Mouse (Mus musculus) embryonic facial prominence, embryonic 14.5 days (tissue): ENCODE measurements around the gene Ano8. TPM values are rescaled to one million over a fixed set of nuclear protein-coding genes. Genes with fewer than 3 reads are reported as not detected.

Experiments
- ATAC-seq: fragments of 200-750 bp; cut with Nextera tagmentation; 2 replicates; pipeline ENCODE4 v1.8.0; 2017; ENCODE audit warnings: low read depth, moderate number of reproducible peaks, moderate TSS enrichment
- DNase-seq: peaks from one replicate; pipeline ENCODE4 v3.0.0-alpha.2; 2015; ENCODE audit warnings: low spot score
- H3K27ac ChIP-seq: fragments of 300-500 bp; sonication (generic); replicated peaks from 2 replicates; pipeline ENCODE4 v1.5.1; 2014; ENCODE audit warnings: low read depth, mild to moderate bottlenecking, low read length, moderate library complexity
- H3K27me3 ChIP-seq: fragments of 300-500 bp; sonication (generic); replicated peaks from 2 replicates; pipeline ENCODE4 v1.6.1; 2014; ENCODE audit warnings: low read length; ENCODE audit not compliant: control insufficient read depth, insufficient read depth
- H3K36me3 ChIP-seq: fragments of 300-500 bp; sonication (generic); 2 replicates; pipeline ENCODE4 v1.6.1; 2014; ENCODE audit warnings: low read length, mixed read lengths; ENCODE audit not compliant: control insufficient read depth, insufficient read depth
- H3K4me1 ChIP-seq: fragments of 300-500 bp; sonication (generic); 2 replicates; pipeline ENCODE4 v1.6.1; 2014; ENCODE audit warnings: antibody characterized with exemption, low read length; ENCODE audit not compliant: control insufficient read depth, insufficient read depth
- H3K4me2 ChIP-seq: fragments of 300-500 bp; sonication (generic); 2 replicates; pipeline ENCODE4 v1.6.1; 2014; ENCODE audit warnings: low read depth, mild to moderate bottlenecking, low read length, moderate library complexity, mixed read lengths
- H3K4me3 ChIP-seq: fragments of 300-500 bp; sonication (generic); 2 replicates; pipeline ENCODE4 v1.5.1; 2014; ENCODE audit warnings: low read depth, mild to moderate bottlenecking, low read length
- H3K9ac ChIP-seq: fragments of 300-500 bp; sonication (generic); 2 replicates; pipeline ENCODE4 v1.6.1; 2014; ENCODE audit warnings: low read depth, mild to moderate bottlenecking, low read length, moderate library complexity, mixed read lengths
- H3K9me3 ChIP-seq: fragments of 300-500 bp; sonication (generic); 2 replicates; pipeline ENCODE4 v1.6.1; 2016; ENCODE audit warnings: low read length; ENCODE audit not compliant: control insufficient read depth
- WGBS: fragments of 180-500 bp; shearing (Covaris S2); extraction: QIAGEN DNeasy Blood & Tissue Kit; methylation state at CpG from one replicate; pipeline ENCODE4 v1.1.7; 2014; 5-methylcytosine and 5-hydroxymethylcytosine counted together
- polyA plus RNA-seq: library from polyadenylated mRNA; unstranded; fragments of >200 nt; fragmentation: Nextera tagmentation; extraction: Ambion mirVana; gene quantifications from 2 replicates; pipeline ENCODE4 v1.2.1, GENCODE M21; 2014

Gene Ano8
- polyA plus RNA-seq, 1 experiment from 2014 or later: 2.0 TPM

DNA sequence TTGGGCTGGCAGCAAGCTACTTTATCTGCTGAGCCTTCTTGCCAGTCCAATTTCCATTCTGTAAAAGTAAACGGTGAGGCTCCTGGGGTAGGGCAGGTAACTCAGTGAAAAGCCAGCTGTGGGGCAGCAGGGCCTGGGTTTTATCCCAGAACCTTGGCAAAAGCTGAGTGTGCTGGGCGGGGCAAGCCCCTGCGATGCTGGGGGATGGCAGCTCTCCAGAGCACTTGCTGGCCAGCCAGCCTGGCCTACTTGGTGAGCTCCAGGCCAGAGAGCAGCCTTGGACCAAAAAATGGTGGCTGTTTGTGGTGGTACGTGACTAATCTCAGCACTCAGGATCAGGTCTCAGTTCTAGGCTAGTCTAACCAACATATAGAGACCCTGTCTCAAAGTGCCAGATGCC, 20.2 kb upstream of the Ano8 start:
- no peak overlapping the region for H3K9ac ChIP-seq
- no peak for ATAC-seq
- no peak for DNase-seq
- H3K27me3 ChIP-seq: peaks cover 40% of the 10 kb centered on the region
- no peak overlapping the region for H3K27ac ChIP-seq
- H3K36me3 ChIP-seq: no peaks in the 10 kb centered on the region
- H3K4me2 ChIP-seq: no peak overlapping the region
- H3K4me3 ChIP-seq: no peak overlapping the region
- WGBS: 73% methylated on average over 4 of the region's 4 CpGs
- H3K9me3 ChIP-seq: no peaks in the 10 kb centered on the region
- H3K4me1 ChIP-seq: no peaks in the 10 kb centered on the region

- H3K9me3 ChIP-seq: no peaks in the 10 kb centered on the region
- ATAC-seq (no peak), DNase-seq (no peak)
- H3K4me2 ChIP-seq: no peak overlapping the region
- no peaks in the 10 kb centered on the region for H3K36me3 ChIP-seq
- H3K27ac ChIP-seq: no peak overlapping the region
- no peak overlapping the region for H3K4me3 ChIP-seq
- no peaks in the 10 kb centered on the region for H3K4me1 ChIP-seq
- 98% methylated on average over 4 of the region's 4 CpGs for WGBS
- H3K9ac ChIP-seq: no peak overlapping the region
- H3K27me3 ChIP-seq: peaks cover 40% of the 10 kb centered on the region
Measured at GRCm38 (mm10) chr8:71505326-71505725, 19.6 kb upstream of the Ano8 start.

GRCm38 (mm10) chr8:71504349-71504748, 18.6 kb upstream of the Ano8 start:
- no peak overlapping the region for H3K4me3 ChIP-seq
- H3K4me2 ChIP-seq: no peak overlapping the region
- H3K27ac ChIP-seq: no peak overlapping the region
- WGBS: 91% methylated on average over 4 of the region's 4 CpGs
- no peaks in the 10 kb centered on the region for H3K9me3 ChIP-seq
- no peak for ATAC-seq
- no peaks in the 10 kb centered on the region for H3K4me1 ChIP-seq
- DNase-seq: no peak
- peaks cover 36% of the 10 kb centered on the region for H3K27me3 ChIP-seq
- H3K36me3 ChIP-seq: no peaks in the 10 kb centered on the region
- no peak overlapping the region for H3K9ac ChIP-seq

DNA sequence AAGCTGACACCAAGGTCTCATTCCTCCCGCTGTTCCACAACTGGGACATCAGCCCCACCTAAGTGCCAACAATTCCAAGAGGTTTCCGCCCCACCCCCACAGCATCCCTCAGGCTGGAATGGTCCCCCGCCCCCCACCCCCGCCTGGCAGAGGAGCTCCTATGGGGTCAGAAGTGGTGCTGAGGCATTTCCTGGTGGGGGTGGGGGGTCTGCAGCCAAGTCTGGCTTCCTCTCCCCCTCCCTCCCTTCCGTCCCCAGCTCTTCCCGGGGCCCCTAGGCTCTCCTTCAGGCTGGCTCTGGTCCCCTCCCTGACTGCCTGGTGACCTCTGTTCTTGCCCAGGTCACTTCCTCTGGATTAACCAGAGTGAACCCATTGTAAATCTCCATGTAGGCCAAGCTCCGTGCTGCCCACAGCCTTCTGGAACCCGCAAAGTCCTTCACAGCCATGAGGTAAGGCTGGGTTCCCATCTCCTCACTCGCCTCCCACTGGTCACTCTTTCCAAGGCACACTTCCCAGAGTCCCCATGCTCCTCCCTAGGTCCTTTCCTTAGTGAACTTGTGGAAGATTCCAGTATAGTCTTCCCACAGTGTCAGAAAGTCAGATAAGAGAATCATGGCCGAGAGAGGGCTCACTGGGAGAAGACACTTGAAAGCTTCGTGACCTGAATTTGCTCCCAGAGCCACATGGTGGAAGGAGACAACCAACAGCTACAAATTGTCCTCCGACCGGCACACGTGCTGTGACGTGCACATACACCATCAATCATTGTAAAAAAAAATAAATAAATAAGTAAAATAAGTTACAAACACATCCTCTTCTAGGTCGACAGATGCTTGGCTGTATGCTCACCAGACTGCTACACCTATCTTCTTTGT, 13.3 kb upstream of the Ano8 start:
- ATAC-seq (0 out of 2 replicates have a peak, but pooled peaks have one; percentile 10), DNase-seq (peak; percentile 32)
- WGBS: 39% methylated on average over 13 of the region's 16 CpGs
- no peak overlapping the region for H3K4me2 ChIP-seq
- H3K9ac ChIP-seq: no peak overlapping the region
- 0 out of 2 replicates have a peak, but pooled peaks cover 5% of the 10 kb centered on the region for H3K36me3 ChIP-seq
- no peak overlapping the region for H3K4me3 ChIP-seq
- no peaks in the 10 kb centered on the region for H3K9me3 ChIP-seq
- no peak overlapping the region for H3K27ac ChIP-seq
- no peaks in the 10 kb centered on the region for H3K27me3 ChIP-seq
- peaks cover 23% of the 10 kb centered on the region for H3K4me1 ChIP-seq

DNA sequence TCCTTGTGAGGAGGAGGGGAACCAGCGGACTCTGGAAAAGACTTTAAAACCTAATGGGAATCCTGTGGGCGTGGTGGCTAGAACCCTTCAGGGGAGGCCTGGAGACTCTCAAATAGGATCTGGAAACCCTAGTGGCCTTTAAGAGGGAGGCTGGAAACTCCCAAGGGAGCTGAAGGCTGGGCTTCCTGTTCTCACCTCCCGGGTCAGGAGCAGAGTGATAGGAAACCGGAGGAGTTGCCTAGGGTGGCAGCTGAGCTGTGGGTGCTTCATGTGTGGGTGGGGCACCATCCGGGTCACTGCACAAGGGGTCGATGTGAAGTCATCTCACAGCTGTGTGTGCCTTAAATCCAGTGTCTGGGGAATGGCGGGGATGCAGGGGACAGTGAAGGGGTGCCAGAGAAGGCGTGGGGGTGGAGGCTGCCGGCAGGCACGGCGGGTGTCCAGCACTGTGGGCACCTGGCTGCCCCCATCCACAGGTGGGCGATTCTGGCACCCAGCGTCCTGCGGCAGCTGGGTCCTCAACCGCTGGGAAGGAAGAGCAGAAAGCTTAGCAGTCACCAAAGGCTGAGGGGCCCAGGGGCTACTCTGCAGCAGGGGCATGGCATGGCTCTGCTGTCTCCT, 12.2 kb upstream of the Ano8 start:
- no peak overlapping the region for H3K27ac ChIP-seq
- no peak overlapping the region for H3K4me3 ChIP-seq
- DNase-seq (peak; percentile 48), ATAC-seq (no peak)
- H3K4me2 ChIP-seq: no peak overlapping the region
- H3K36me3 ChIP-seq: peaks cover 13% of the 10 kb centered on the region
- peaks cover 23% of the 10 kb centered on the region for H3K4me1 ChIP-seq
- 25% methylated on average over 14 of the region's 15 CpGs for whole genome bisulfite sequencing
- no peaks in the 10 kb centered on the region for H3K27me3 ChIP-seq
- H3K9me3 ChIP-seq: no peaks in the 10 kb centered on the region
- H3K9ac ChIP-seq: peak overlapping the region; percentile 45

DNA sequence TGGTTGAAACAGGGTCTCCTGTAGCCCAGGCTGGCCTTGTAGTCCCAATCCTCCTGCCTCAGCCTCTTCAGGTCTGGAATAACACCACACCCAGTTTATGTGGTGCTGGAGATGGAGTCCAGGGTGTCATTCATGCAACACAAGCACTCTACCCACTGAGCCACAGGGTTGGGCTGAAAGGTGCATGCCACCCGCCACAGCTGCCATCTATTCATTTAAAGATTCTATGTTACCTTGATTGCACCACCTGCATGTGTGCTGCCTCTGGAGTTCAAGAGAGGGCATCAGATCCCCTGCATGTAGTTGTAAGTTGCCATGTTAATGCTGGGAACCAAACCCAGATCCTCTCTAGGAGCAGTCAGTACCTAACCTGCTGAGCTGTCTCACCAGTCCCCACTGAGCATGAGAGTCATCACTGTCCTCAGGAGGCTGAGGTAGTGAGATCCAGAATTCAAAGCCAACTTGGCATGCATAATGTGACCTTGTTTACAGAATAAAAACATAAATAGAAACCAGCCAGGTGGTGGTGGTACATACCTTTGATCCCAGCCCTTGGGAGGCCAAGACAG, 11.4 kb upstream of the Ano8 start:
- H3K4me3 ChIP-seq: no peak overlapping the region
- H3K9ac ChIP-seq: no peak overlapping the region; the same call in 1 of the 2 replicates
- no peaks in the 10 kb centered on the region for H3K27me3 ChIP-seq
- H3K27ac ChIP-seq: no peak overlapping the region
- no peak overlapping the region for H3K4me2 ChIP-seq
- WGBS: 82% methylated on average over 1 of the region's 1 CpGs
- peaks cover 21% of the 10 kb centered on the region for H3K36me3 ChIP-seq
- H3K9me3 ChIP-seq: no peaks in the 10 kb centered on the region
- ATAC-seq (no peak), DNase-seq (no peak)
- peaks cover 23% of the 10 kb centered on the region for H3K4me1 ChIP-seq

DNA sequence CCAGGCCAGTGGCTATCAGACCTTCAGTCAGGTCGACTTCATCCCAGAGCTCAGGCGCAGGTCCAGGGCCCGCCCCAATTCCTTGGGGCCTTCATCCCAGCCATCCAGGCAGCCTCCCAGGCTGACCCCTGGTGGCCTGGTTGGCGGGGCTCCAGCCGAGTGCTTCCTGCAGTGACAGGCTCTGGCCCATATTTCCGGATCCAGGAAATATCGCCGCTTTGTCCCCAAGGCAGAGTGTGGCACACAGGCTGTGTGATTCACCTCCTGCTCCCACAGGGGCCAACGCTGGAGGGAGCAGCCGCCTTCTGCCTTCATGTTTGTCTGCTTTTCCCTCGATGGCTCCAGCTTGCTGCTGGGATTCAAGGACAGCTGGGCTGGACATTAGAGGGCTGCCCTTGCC, 10.7 kb upstream of the Ano8 start:
- DNase-seq: peak; percentile 48
- no peak for ATAC-seq
- peaks cover 28% of the 10 kb centered on the region for H3K36me3 ChIP-seq
- WGBS: 31% methylated on average over 10 of the region's 11 CpGs
- H3K4me2 ChIP-seq: no peak overlapping the region
- no peak overlapping the region for H3K27ac ChIP-seq
- H3K4me3 ChIP-seq: no peak overlapping the region
- H3K9ac ChIP-seq: no peak overlapping the region
- no peaks in the 10 kb centered on the region for H3K27me3 ChIP-seq
- peaks cover 23% of the 10 kb centered on the region for H3K4me1 ChIP-seq
- no peaks in the 10 kb centered on the region for H3K9me3 ChIP-seq

DNA sequence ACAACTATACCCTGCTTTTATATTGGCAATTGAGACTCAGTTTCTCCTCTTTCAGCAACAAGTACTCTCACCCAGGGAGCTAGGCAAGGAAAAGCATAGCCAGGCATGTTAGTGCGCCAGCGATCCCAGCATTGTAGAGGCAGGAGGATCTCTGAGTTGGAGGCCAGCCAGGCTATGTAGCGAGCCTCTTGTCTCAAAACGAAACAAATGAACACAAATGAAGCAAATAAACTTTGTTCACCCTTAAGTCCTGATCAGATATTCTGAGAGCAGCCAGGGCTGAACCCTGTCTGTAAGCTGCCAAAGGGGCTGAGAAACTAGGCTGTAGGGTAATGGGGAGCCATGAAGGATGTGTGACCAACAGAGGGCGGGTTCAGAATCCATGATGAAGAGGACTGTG, 10.0 kb upstream of the Ano8 start:
- WGBS: 90% methylated on average over 5 of the region's 5 CpGs
- peak overlapping the region; percentile 30; the same call in 1 of the 2 replicates for H3K9ac ChIP-seq
- ATAC-seq (no peak), DNase-seq (no peak)
- no peaks in the 10 kb centered on the region for H3K27me3 ChIP-seq
- H3K27ac ChIP-seq: peak overlapping the region; percentile 55; the same call in 1 of the 2 replicates
- no peak overlapping the region for H3K4me3 ChIP-seq
- H3K36me3 ChIP-seq: peaks cover 34% of the 10 kb centered on the region
- H3K9me3 ChIP-seq: no peaks in the 10 kb centered on the region
- H3K4me2 ChIP-seq: no peak overlapping the region
- peaks cover 23% of the 10 kb centered on the region for H3K4me1 ChIP-seq
